Mouse (Mus musculus): ENCODE data around the gene Serpina1d. TPM values are rescaled to one million over a fixed set of nuclear protein-coding genes. Genes with fewer than 3 reads are reported as not detected.
"Not testable (repeated sequence)": the region's sequence is repeated elsewhere in the genome, so short reads cannot be mapped to it uniquely, and the experiment has no call there.

Gene Serpina1d
- total RNA-seq (2021), result under 1 TPM in 1 of 2 experiments, not detected in 1; 0.40 TPM
- long read RNA-seq, experiment 1, result 0 reads
- long read RNA-seq, experiment 2, result 0 reads

DNA sequence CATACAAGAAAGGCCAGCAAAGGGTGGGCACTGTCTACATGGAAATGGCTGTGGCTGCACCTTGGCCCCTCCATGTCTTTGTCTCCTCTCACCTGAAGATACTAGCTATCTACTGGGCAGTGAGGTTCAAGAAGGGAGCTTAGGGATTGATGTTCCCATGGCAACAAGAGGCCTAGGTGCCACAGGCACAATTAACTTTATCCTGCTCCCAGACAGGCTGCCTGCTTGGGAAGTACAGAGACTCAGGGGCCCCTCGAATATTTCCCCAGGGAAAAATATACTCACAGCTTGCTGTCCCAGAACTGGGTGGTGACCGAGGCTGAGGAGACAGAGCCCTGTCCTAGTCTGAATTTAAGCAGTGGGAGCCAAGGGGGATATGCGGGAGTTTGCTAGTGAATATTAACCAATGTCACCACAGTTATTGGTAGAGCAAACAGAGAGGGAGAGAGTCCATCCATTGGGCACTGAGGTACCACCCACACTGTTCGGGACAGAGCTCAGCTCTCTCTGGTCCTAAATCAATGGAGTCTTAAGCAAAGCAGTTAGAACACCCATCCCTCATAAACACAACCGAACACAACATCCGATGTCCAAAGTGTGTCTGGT is at the start of gene Serpina1d:
Gene Serpina1d (minus strand): TSS at position 347 of the 606 bp plus-strand sequence.
- DNase-seq (ENCODE audit: low spot score in 2 of 2), result not testable (repeated sequence)

GRCm38 (mm10) chr12:103770597-103770996 is 2.8 kb downstream of the Serpina1d start:
- not testable (repeated sequence) for DNase-seq (ENCODE audit: low spot score in 2 of 2)

- not testable (repeated sequence) for DNase-seq (ENCODE audit: low spot score in 2 of 2)
Observed at GRCm38 (mm10) chr12:103763083-103763482, 10.3 kb downstream of the Serpina1d start.

- DNase-seq (ENCODE audit: low spot score in 2 of 2), result not testable (repeated sequence)
Observed at GRCm38 (mm10) chr12:103760316-103760715, 13.1 kb downstream of the Serpina1d start.

- not testable (repeated sequence) for DNase-seq (ENCODE audit: low spot score in 2 of 2)
Observed at GRCm38 (mm10) chr12:103745957-103746356, 27.4 kb downstream of the Serpina1d start.

- not testable (repeated sequence) for DNase-seq (ENCODE audit: low spot score in 2 of 2)
Observed at GRCm38 (mm10) chr12:103737791-103738580, 35.4 kb downstream of the Serpina1d start.

DNA sequence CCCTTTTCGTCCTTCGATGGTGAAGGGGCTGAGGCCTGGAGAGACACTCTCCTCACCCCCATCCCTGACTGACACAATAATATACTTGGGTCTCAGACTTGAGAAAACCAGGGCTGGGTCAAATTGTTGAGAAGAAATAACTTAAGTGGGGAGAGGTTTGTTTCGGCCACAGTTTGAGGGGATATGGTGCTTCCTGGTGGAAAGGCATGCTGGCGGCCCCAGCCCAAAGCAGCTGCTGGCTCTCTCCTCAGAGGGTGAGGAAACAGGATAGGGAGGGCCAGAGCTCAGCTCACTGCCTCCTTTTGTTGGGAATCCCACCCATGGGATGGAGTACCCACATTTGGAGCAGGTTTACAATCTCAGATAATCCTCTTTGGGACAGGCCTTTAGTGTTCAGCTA is 37.8 kb downstream of the Serpina1d start:
- DNase-seq (ENCODE audit: low spot score in 2 of 2), result not testable (repeated sequence)

DNA sequence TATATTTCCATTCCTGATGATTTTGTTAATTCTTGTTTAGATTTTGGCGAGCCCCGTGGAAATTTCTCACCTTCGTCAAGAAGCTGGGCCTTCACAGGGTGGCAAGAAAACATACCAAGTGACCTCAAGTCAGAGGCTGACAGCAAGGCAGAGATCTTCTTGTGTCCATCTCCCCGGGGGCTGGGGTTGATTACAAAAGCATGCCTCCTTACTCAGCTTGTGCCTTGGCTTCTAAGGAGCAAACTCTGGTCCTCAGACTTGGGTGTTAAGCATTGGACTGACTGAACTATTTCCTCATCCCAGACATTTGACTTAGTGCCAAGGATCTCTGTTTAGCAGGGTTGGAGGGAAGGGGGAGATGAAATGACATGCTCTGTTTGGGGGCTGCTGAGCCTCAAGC is 38.3 kb downstream of the Serpina1d start:
- not testable (repeated sequence) for DNase-seq (ENCODE audit: low spot score in 2 of 2)

Other genes with a start within 250 kb of the Serpina1d start
- gene Ppp4r4, start 241.3 kb downstream of the Serpina1d start, total RNA-seq (2021), result 10 to 100 TPM; 26.7 to 28.5 TPM
- not detected for gene Serpina10, start 142.1 kb downstream of the Serpina1d start, total RNA-seq (2021)
- gene Serpina6, start 116.4 kb downstream of the Serpina1d start, total RNA-seq (2021), result not detected
- gene Serpina16, start 97.5 kb downstream of the Serpina1d start, total RNA-seq (2021), result not detected
- not detected for gene Serpina1f, start 78.1 kb downstream of the Serpina1d start, total RNA-seq (2021)
- gene Serpina1b, start 56.8 kb upstream of the Serpina1d start, total RNA-seq (2021), result not detected
- gene Serpina1a, start 90.0 kb upstream of the Serpina1d start, total RNA-seq (2021), result not detected
- gene Serpina1c, start 131.3 kb upstream of the Serpina1d start, total RNA-seq (2021), result not detected
- not detected for gene Serpina1e, start 185.4 kb upstream of the Serpina1d start, total RNA-seq (2021)
- not detected for gene Serpina11, start 216.4 kb upstream of the Serpina1d start, total RNA-seq (2021)
- gene Serpina9, start 240.2 kb upstream of the Serpina1d start, total RNA-seq (2021), result 1 to 10 TPM; 4.8 to 5.5 TPM